Comparison of ENCODE assay signal across 24 mouse cellular contexts in genomic region chr10:108451516-108451915, GRCm38 (mm10).
DNase-seq lines count a peak whose midpoint lies in the region; ATAC-seq and TF ChIP-seq lines count a peak whose summit lies in the region.
"Had no signal": no experiment of that assay in that cellular context is flagged by ENCODE, and none has a peak within 500 bp of the region (broad histone marks: within the 10 kb centered on the region; RNA-seq: fewer than 3 reads in every experiment).

No protein-coding gene starts in this region.

- H3K36me3 ChIP-seq in liver, adult 2 months (ENCODE audit: control insufficient read depth, insufficient read depth, low read length), result no peaks in the 10 kb centered on the region
- H3K36me3 ChIP-seq in liver, postnatal 0 days (replicated peaks; ENCODE audit: insufficient read depth, low read length), result no peaks in the 10 kb centered on the region
- H3K36me3 ChIP-seq in MEL (ENCODE audit: control insufficient read depth in 1 of 2, insufficient read depth in 2 of 2, low read length in 2 of 2), result peaks cover 0 to 7% of the 10 kb centered on the region in 2 experiments; a peak in 2 of 4 replicates
- H3K36me3 ChIP-seq in hindbrain, embryonic 10.5 days, result no peaks in the 10 kb centered on the region
- no peaks in the 10 kb centered on the region for H3K36me3 ChIP-seq in kidney, adult 2 months (ENCODE audit: control insufficient read depth, insufficient read depth, low read length)
- H3K36me3 ChIP-seq: embryonic facial prominence, embryonic 13.5 days; embryonic facial prominence, embryonic 15.5 days; forebrain, embryonic 10.5 days; forebrain, embryonic 12.5 days had no signal

- no peak overlapping the region for H3K9ac ChIP-seq in liver, adult 2 months (ENCODE audit: low read depth, low read length)
- no peak overlapping the region for H3K9ac ChIP-seq in liver, postnatal 0 days (replicated peaks)
- H3K9ac ChIP-seq in MEL (ENCODE audit: control insufficient read depth, low read depth, low read length, poor library complexity, severe bottlenecking), result no peak overlapping the region
- H3K9ac ChIP-seq: embryonic facial prominence, embryonic 13.5 days; embryonic facial prominence, embryonic 15.5 days; forebrain, embryonic 12.5 days had no signal

- no peak for TF ChIP-seq CTCF in liver, adult 2 months (IDR thresholded peaks at IDR 0.05; ENCODE audit: low read depth, low read length)
- no peak for TF ChIP-seq CTCF in liver, postnatal 0 days (IDR thresholded peaks at IDR 0.05; ENCODE audit: low read depth)
- TF ChIP-seq CTCF in MEL (IDR thresholded peaks at IDR 0.05 in 2 of 3, conservative IDR thresholded peaks at IDR 0.05 in 1 of 3; ENCODE audit: control insufficient read depth in 1 of 3, insufficient read depth in 1 of 3, low read depth in 2 of 3, low read length in 3 of 3, poor library complexity in 1 of 3, severe bottlenecking in 1 of 3), result no peak
- TF ChIP-seq CTCF in kidney, adult 2 months (conservative IDR thresholded peaks at IDR 0.05; ENCODE audit: insufficient read depth, insufficient read length, low read depth, low read length), result no peak

- DNase-seq in liver, adult 2 months (ENCODE audit: extremely low read depth, low read depth, low spot score), result peak; percentile 45
- no peak for DNase-seq in liver, postnatal 0 days
- DNase-seq in MEL (ENCODE audit: low read depth, low spot score) (peak; percentile 42), MEL-GATA-1-ER (ENCODE audit: extremely low read depth, low read depth) (peak; percentile 52)
- no peak for DNase-seq in hindbrain, embryonic 10.5 days (ENCODE audit: low spot score)
- DNase-seq in kidney, adult 2 months, result no peak
- no peak for DNase-seq in cerebellum, postnatal 36 days
- DNase-seq: adrenal gland, adult 2 months; adrenal gland, postnatal 10 days; adrenal gland, postnatal 25 days; cerebellum, adult 11-12 months; cerebellum, adult 2 months; cerebellum, adult 9-10 months; cerebellum, postnatal 10 days; cerebellum, postnatal 25 days; embryo, embryonic 11 days had no signal

- H3K27me3 ChIP-seq in liver, adult 2 months (ENCODE audit: control insufficient read depth, insufficient read depth, low read length), result no peaks in the 10 kb centered on the region
- H3K27me3 ChIP-seq in liver, postnatal 0 days (ENCODE audit: insufficient read depth, low read length), result no peaks in the 10 kb centered on the region
- H3K27me3 ChIP-seq in MEL (ENCODE audit: control insufficient read depth in 1 of 2, insufficient read depth in 2 of 2, low read length in 2 of 2), result no peaks in the 10 kb centered on the region; a peak in 1 of 4 replicates
- H3K27me3 ChIP-seq in hindbrain, embryonic 10.5 days (ENCODE audit: insufficient read depth, poor library complexity, severe bottlenecking), result no peaks in the 10 kb centered on the region
- H3K27me3 ChIP-seq in kidney, adult 2 months (replicated peaks; ENCODE audit: control insufficient read depth, insufficient read depth, low read length), result no peaks in the 10 kb centered on the region
- H3K27me3 ChIP-seq: embryonic facial prominence, embryonic 13.5 days; embryonic facial prominence, embryonic 15.5 days had no signal

- 91% methylated on average over 8 of the region's 8 CpGs for WGBS in liver, adult 2 months
- WGBS in liver, postnatal 0 days (ENCODE audit: insufficient replicate concordance), result 76% methylated on average over 8 of the region's 8 CpGs
- 91% methylated on average over 8 of the region's 8 CpGs for WGBS in hindbrain, embryonic 10.5 days
- 93% methylated on average over 8 of the region's 8 CpGs for WGBS in kidney, adult 2 months

- no peak overlapping the region for H3K27ac ChIP-seq in liver, adult 2 months (replicated peaks; ENCODE audit: insufficient read depth, low read depth, low read length)
- no peak overlapping the region for H3K27ac ChIP-seq in liver, postnatal 0 days (ENCODE audit: low read depth)
- H3K27ac ChIP-seq in MEL (ENCODE audit: control insufficient read depth, low read depth, low read length), result no peak overlapping the region
- H3K27ac ChIP-seq in hindbrain, embryonic 10.5 days, result no peak overlapping the region
- no peak overlapping the region for H3K27ac ChIP-seq in kidney, adult 2 months (ENCODE audit: insufficient read depth, low read depth, low read length)
- H3K27ac ChIP-seq: embryonic facial prominence, embryonic 13.5 days; embryonic facial prominence, embryonic 15.5 days; forebrain, embryonic 10.5 days; forebrain, embryonic 12.5 days had no signal

- no peaks in the 10 kb centered on the region for H3K9me3 ChIP-seq in liver, postnatal 0 days (ENCODE audit: low read length)
- H3K9me3 ChIP-seq in MEL (replicated peaks; ENCODE audit: insufficient read depth, low read length), result no peaks in the 10 kb centered on the region
- no peaks in the 10 kb centered on the region for H3K9me3 ChIP-seq in hindbrain, embryonic 10.5 days
- H3K9me3 ChIP-seq: embryonic facial prominence, embryonic 13.5 days; embryonic facial prominence, embryonic 15.5 days; forebrain, embryonic 10.5 days; forebrain, embryonic 12.5 days had no signal

- no peak for TF ChIP-seq POLR2A in liver, adult 2 months (IDR thresholded peaks at IDR 0.05; ENCODE audit: extremely low read depth, insufficient read depth, low read length)
- TF ChIP-seq POLR2A in MEL (IDR thresholded peaks at IDR 0.05; ENCODE audit: control insufficient read depth in 1 of 2, insufficient read depth in 1 of 2, low read depth in 1 of 2, low read length in 2 of 2, poor library complexity in 1 of 2), result no peak
- TF ChIP-seq POLR2A in kidney, adult 2 months (IDR thresholded peaks at IDR 0.05; ENCODE audit: low read depth, low read length), result no peak

- H3K79me2 ChIP-seq in liver, adult 2 months (ENCODE audit: control insufficient read depth, insufficient read depth, low read length), result no peaks in the 10 kb centered on the region
- H3K79me2 ChIP-seq in MEL (ENCODE audit: control insufficient read depth, insufficient read depth, low read length, poor library complexity), result no peaks in the 10 kb centered on the region

- no peak overlapping the region for H3K4me3 ChIP-seq in liver, adult 2 months (ENCODE audit: insufficient read depth, low read depth, low read length)
- no peak overlapping the region for H3K4me3 ChIP-seq in liver, postnatal 0 days (ENCODE audit: low read depth, low read length)
- H3K4me3 ChIP-seq in MEL (ENCODE audit: control insufficient read depth in 1 of 2, insufficient read depth in 1 of 2, low read depth in 2 of 2, low read length in 2 of 2), result no peak overlapping the region
- H3K4me3 ChIP-seq in hindbrain, embryonic 10.5 days, result no peak overlapping the region
- no peak overlapping the region for H3K4me3 ChIP-seq in kidney, adult 2 months (ENCODE audit: insufficient read depth, low read depth, low read length)
- H3K4me3 ChIP-seq: embryonic facial prominence, embryonic 13.5 days; embryonic facial prominence, embryonic 15.5 days; erythroblast, embryonic 14.5 days; forebrain, embryonic 10.5 days; forebrain, embryonic 12.5 days had no signal

- H3K4me1 ChIP-seq in liver, adult 2 months (ENCODE audit: control insufficient read depth, insufficient read depth, low read length), result peaks cover 20% of the 10 kb centered on the region
- peaks cover 6% of the 10 kb centered on the region for H3K4me1 ChIP-seq in liver, postnatal 0 days (ENCODE audit: insufficient read depth)
- H3K4me1 ChIP-seq in MEL (ENCODE audit: control insufficient read depth in 1 of 2, insufficient read depth in 2 of 2, low read length in 2 of 2), result peaks cover 0 to 13% of the 10 kb centered on the region in 2 experiments; a peak in 3 of 4 replicates
- peaks cover 7% of the 10 kb centered on the region for H3K4me1 ChIP-seq in hindbrain, embryonic 10.5 days (replicated peaks)
- peaks cover 9% of the 10 kb centered on the region for H3K4me1 ChIP-seq in kidney, adult 2 months (ENCODE audit: control insufficient read depth, insufficient read depth, low read length)

- no peak overlapping the region for H3K4me2 ChIP-seq in liver, postnatal 0 days (ENCODE audit: low read depth, low read length)
- H3K4me2 ChIP-seq: embryonic facial prominence, embryonic 13.5 days; embryonic facial prominence, embryonic 15.5 days; forebrain, embryonic 12.5 days had no signal

- TF ChIP-seq RAD21 in MEL (IDR thresholded peaks at IDR 0.05; ENCODE audit: low read depth, low read length), result no peak

- TF ChIP-seq EP300 in liver, postnatal 0 days (IDR thresholded peaks at IDR 0.05; ENCODE audit: low read depth), result no peak
- no peak for TF ChIP-seq EP300 in MEL (IDR thresholded peaks at IDR 0.05; ENCODE audit: low read depth in 1 of 2, low read length in 2 of 2)

- ATAC-seq in liver, postnatal 0 days, result no peak
- ATAC-seq in granulocyte monocyte progenitor cell, adult 5-6 weeks (replicated peaks; ENCODE audit: poor library complexity, severe bottlenecking), result 0 out of 2 replicates have a peak, but pooled peaks have one; percentile 33
- ATAC-seq: forebrain, embryonic 14.5 days; forebrain, embryonic 16.5 days had no signal

TF ChIP-seq in MEL, 35 proteins besides CTCF, POLR2A, EP300 and RAD21:
- TF ChIP-seq CHD2 (IDR thresholded peaks at IDR 0.05; ENCODE audit: low read length) (no peak), ZKSCAN1 (IDR thresholded peaks at IDR 0.05; ENCODE audit: low read depth, low read length) (no peak), E2F4 (IDR thresholded peaks at IDR 0.05; ENCODE audit: borderline replicate concordance, low read depth, low read length) (no peak), ZC3H11A (IDR thresholded peaks at IDR 0.05; ENCODE audit: low read depth, low read length) (no peak), GATA1 (IDR thresholded peaks at IDR 0.05; ENCODE audit: low read depth, low read length) (no peak), MAX (IDR thresholded peaks at IDR 0.05; ENCODE audit: low read length) (no peak), MAFK (IDR thresholded peaks at IDR 0.05; ENCODE audit: borderline replicate concordance, low read depth, low read length) (no peak), KAT2A (conservative IDR thresholded peaks at IDR 0.05; ENCODE audit: low read depth, low read length) (no peak), MYC (IDR thresholded peaks at IDR 0.05; ENCODE audit: low read depth, low read length) (no peak), GABPA (IDR thresholded peaks at IDR 0.05; ENCODE audit: low read depth, low read length) (no peak), POLR2AphosphoS2 (IDR thresholded peaks at IDR 0.05; ENCODE audit: low read length) (no peak), UBTF (IDR thresholded peaks at IDR 0.05; ENCODE audit: borderline replicate concordance, insufficient read depth, low read depth, low read length) (no peak), USF1 (IDR thresholded peaks at IDR 0.05; ENCODE audit: low read depth, low read length) (no peak), TCF12 (IDR thresholded peaks at IDR 0.05; ENCODE audit: low read depth, low read length) (no peak), MYB (IDR thresholded peaks at IDR 0.05; ENCODE audit: low read depth, low read length) (no peak), MEF2A (IDR thresholded peaks at IDR 0.05; ENCODE audit: extremely low read depth, insufficient replicate concordance, low read depth, low read length, poor library complexity, severe bottlenecking) (no peak), NELFE (IDR thresholded peaks at IDR 0.05; ENCODE audit: low read depth, low read length) (no peak)

Comparison
In these comparisons a context has a peak if more than half of its experiments do, and no peak if none do; other contexts are left out.
1. DNase-seq: peak in liver, adult 2 months (single experiment), MEL (single experiment) and MEL-GATA-1-ER (single experiment); none in liver, postnatal 0 days (single experiment), hindbrain, embryonic 10.5 days (single experiment), kidney, adult 2 months (single experiment) and cerebellum, postnatal 36 days (0 of 2).